Mouse (Mus musculus): Measurements from ENCODE around the gene Eme1.

DNA sequence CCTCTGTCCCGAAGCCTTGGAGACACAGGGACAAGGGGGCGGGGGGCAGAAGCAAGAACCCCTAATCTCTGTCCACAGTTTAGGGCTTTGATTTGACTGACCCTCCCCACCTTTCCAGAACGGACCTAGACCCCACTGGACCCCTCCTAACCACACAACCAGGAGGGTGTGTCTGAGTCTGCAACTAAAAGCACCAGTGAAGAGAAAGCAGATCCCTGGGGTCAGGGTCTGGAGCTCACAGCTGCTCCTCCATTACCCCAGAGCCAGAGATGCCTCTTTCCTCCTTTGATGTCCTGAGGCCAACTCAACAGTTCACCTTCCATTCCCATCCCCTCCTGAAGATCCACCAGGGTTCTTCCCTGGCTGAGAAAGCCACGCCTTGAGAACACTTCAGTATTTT is 22.5 kb upstream of the Eme1 start:
- no peak for TF ChIP-seq CTCF (IDR thresholded peaks at IDR 0.05; ENCODE audit: borderline replicate concordance, extremely low read depth, insufficient read depth, insufficient read length)
- TF ChIP-seq POLR2A (IDR thresholded peaks at IDR 0.05; ENCODE audit: borderline replicate concordance, extremely low read depth, insufficient read depth, insufficient read length, poor library complexity, severe bottlenecking), result no peak

Measured in brain, embryonic 14.5 days (tissue).